Mouse (Mus musculus) hindbrain, embryonic 11.5 days (tissue): ENCODE data around the gene Zfp740. TPM values are rescaled to one million over a fixed set of nuclear protein-coding genes. Genes with fewer than 3 reads are reported as not detected.

ENCODE experiments used
- ATAC-seq: fragments of 200-750 bp; cut with Nextera tagmentation; 2 replicates; pipeline ENCODE4 v1.8.0; 2017; ENCODE audit warnings: mild to moderate bottlenecking, moderate TSS enrichment, moderate library complexity; ENCODE audit not compliant: low FRiP score
- DNase-seq: peaks from one replicate; pipeline ENCODE4 v3.0.0-alpha.2; 2015; ENCODE audit warnings: low spot score
- H3K27ac ChIP-seq: fragments of 300-500 bp; sonication (generic); 2 replicates; pipeline ENCODE4 v1.5.1; 2014; ENCODE audit warnings: mild to moderate bottlenecking, low read depth, low read length
- H3K27me3 ChIP-seq: fragments of 300-500 bp; sonication (generic); 2 replicates; pipeline ENCODE4 v1.6.1; 2014; ENCODE audit warnings: mild to moderate bottlenecking, low read length, moderate library complexity, mixed read lengths; ENCODE audit not compliant: control insufficient read depth, insufficient read depth
- H3K36me3 ChIP-seq: fragments of 300-500 bp; sonication (generic); 2 replicates; pipeline ENCODE4 v1.6.1; 2014; ENCODE audit warnings: mild to moderate bottlenecking, low read length, moderate library complexity, mixed read lengths; ENCODE audit not compliant: control insufficient read depth, insufficient read depth
- H3K4me1 ChIP-seq: fragments of 300-500 bp; sonication (generic); replicated peaks from 2 replicates; pipeline ENCODE4 v1.6.1; 2014; ENCODE audit warnings: low read length, mixed read lengths; ENCODE audit not compliant: control insufficient read depth, insufficient read depth
- H3K4me2 ChIP-seq: fragments of 300-500 bp; sonication (generic); replicated peaks from 2 replicates; pipeline ENCODE4 v1.6.1; 2014; ENCODE audit warnings: mild to moderate bottlenecking, low read depth, low read length
- H3K4me3 ChIP-seq: fragments of 300-500 bp; sonication (generic); 2 replicates; pipeline ENCODE4 v1.5.1; 2014; ENCODE audit warnings: low read depth, low read length
- H3K9ac ChIP-seq: fragments of 300-500 bp; sonication (generic); 2 replicates; pipeline ENCODE4 v1.6.1; 2014; ENCODE audit warnings: low read depth, low read length
- H3K9me3 ChIP-seq: fragments of 300-500 bp; sonication (generic); 2 replicates; pipeline ENCODE4 v1.6.1; 2016; ENCODE audit warnings: low read length; ENCODE audit not compliant: control insufficient read depth
- WGBS: fragments of 180-500 bp; shearing (Covaris S2); extraction: QIAGEN DNeasy Blood & Tissue Kit; methylation state at CpG from one replicate; pipeline ENCODE4 v1.1.7; 2014; 5-methylcytosine and 5-hydroxymethylcytosine counted together
- polyA plus RNA-seq: library from polyadenylated mRNA; unstranded; fragments of >200 nt; fragmentation: Nextera tagmentation; extraction: Ambion mirVana; gene quantifications from 2 replicates; pipeline ENCODE4 v1.2.1, GENCODE M21; 2014

The Zfp740 gene
- polyA plus RNA-seq, 1 experiment from 2014 or later = 49.7 TPM

GRCm38 (mm10) chr15:102240607-102241006 lies 37.6 kb downstream of the Zfp740 start:
- Histone ChIP-seq H3K4me1 (peaks cover 11% of the 10 kb centered on the region), H3K4me2 (no peak overlapping the region), H3K27me3 (peaks cover 34% of the 10 kb centered on the region), H3K9me3 (no peaks in the 10 kb centered on the region), H3K27ac (no peak overlapping the region), H3K36me3 (no peaks in the 10 kb centered on the region), H3K9ac (no peak overlapping the region), H3K4me3 (no peak overlapping the region)
- DNase-seq (no peak), ATAC-seq (no peak)
- 78% methylated on average over 4 of the region's 4 CpGs for WGBS

GRCm38 (mm10) chr15:102242404-102243228 lies 39.6 kb downstream of the Zfp740 start:
- H3K9ac ChIP-seq = no peak overlapping the region
- H3K4me1 ChIP-seq = peaks cover 19% of the 10 kb centered on the region
- H3K4me3 ChIP-seq = no peak overlapping the region
- no peak overlapping the region for H3K27ac ChIP-seq
- no peaks in the 10 kb centered on the region for H3K36me3 ChIP-seq
- WGBS = 31% methylated on average over 12 of the region's 12 CpGs
- H3K4me2 ChIP-seq = no peak overlapping the region
- H3K9me3 ChIP-seq = no peaks in the 10 kb centered on the region
- no peak for DNase-seq
- peaks cover 51% of the 10 kb centered on the region for H3K27me3 ChIP-seq
- no peak for ATAC-seq

- H3K27ac ChIP-seq = no peak overlapping the region
- DNase-seq (peak; percentile 31), ATAC-seq (no peak)
- no peaks in the 10 kb centered on the region for H3K36me3 ChIP-seq
- H3K27me3 ChIP-seq = peaks cover 57% of the 10 kb centered on the region
- WGBS = 9% methylated on average over 21 of the region's 22 CpGs
- H3K9ac ChIP-seq = no peak overlapping the region
- no peaks in the 10 kb centered on the region for H3K9me3 ChIP-seq
- H3K4me1 ChIP-seq = peaks cover 19% of the 10 kb centered on the region
- peak overlapping the region; percentile 18; the same call in 1 of the 2 replicates for H3K4me2 ChIP-seq
- H3K4me3 ChIP-seq = 0 out of 2 replicates have a peak overlapping the region, but pooled peaks have one; percentile 13
These were observed 40.5 kb downstream of the Zfp740 start for GRCm38 (mm10) chr15:102243229-102244190.

- ATAC-seq (no peak), DNase-seq (no peak)
- no peaks in the 10 kb centered on the region for H3K9me3 ChIP-seq
- H3K27me3 ChIP-seq = peaks cover 64% of the 10 kb centered on the region
- peaks cover 19% of the 10 kb centered on the region for H3K4me1 ChIP-seq
- no peak overlapping the region for H3K27ac ChIP-seq
- H3K36me3 ChIP-seq = no peaks in the 10 kb centered on the region
- no peak overlapping the region for H3K9ac ChIP-seq
- H3K4me2 ChIP-seq = peak overlapping the region; percentile 98
- H3K4me3 ChIP-seq = 0 out of 2 replicates have a peak overlapping the region, but pooled peaks have one; percentile 12
- WGBS = 7% methylated on average over 14 of the region's 19 CpGs
These were observed 41.5 kb downstream of the Zfp740 start for GRCm38 (mm10) chr15:102244306-102245191.

GRCm38 (mm10) chr15:102245461-102245881 lies 42.4 kb downstream of the Zfp740 start:
- Histone ChIP-seq H3K27ac (no peak overlapping the region), H3K36me3 (no peaks in the 10 kb centered on the region), H3K9me3 (no peaks in the 10 kb centered on the region), H3K9ac (no peak overlapping the region), H3K4me3 (peak overlapping the region; percentile 59), H3K4me1 (peaks cover 19% of the 10 kb centered on the region), H3K27me3 (peaks cover 73% of the 10 kb centered on the region), H3K4me2 (peak overlapping the region; percentile 98)
- DNase-seq (no peak), ATAC-seq (no peak)
- WGBS = 5% methylated on average over 14 of the region's 14 CpGs

- peak overlapping the region; percentile 59 for H3K4me3 ChIP-seq
- peaks cover 21% of the 10 kb centered on the region for H3K4me1 ChIP-seq
- ATAC-seq = peak; percentile 74
- DNase-seq = peak; percentile 76
- H3K36me3 ChIP-seq = no peaks in the 10 kb centered on the region
- peak overlapping the region; percentile 62; the same call in 1 of the 2 replicates for H3K27ac ChIP-seq
- under 1% methylated on average over 40 of the region's 44 CpGs for WGBS
- H3K9me3 ChIP-seq = no peaks in the 10 kb centered on the region
- H3K9ac ChIP-seq = peak overlapping the region; percentile 56
- H3K4me2 ChIP-seq = peak overlapping the region; percentile 98
- peaks cover 73% of the 10 kb centered on the region for H3K27me3 ChIP-seq
These were observed 43.1 kb downstream of the Zfp740 start for GRCm38 (mm10) chr15:102245891-102246741.

- H3K9ac ChIP-seq = peak overlapping the region; percentile 44; the same call in 1 of the 2 replicates
- H3K36me3 ChIP-seq = no peaks in the 10 kb centered on the region
- H3K4me2 ChIP-seq = peak overlapping the region; percentile 98
- WGBS = under 1% methylated on average over 27 of the region's 35 CpGs
- H3K9me3 ChIP-seq = no peaks in the 10 kb centered on the region
- DNase-seq = peak; percentile 94
- peak overlapping the region; percentile 59 for H3K4me3 ChIP-seq
- peak overlapping the region; percentile 62; the same call in 1 of the 2 replicates for H3K27ac ChIP-seq
- peaks cover 21% of the 10 kb centered on the region for H3K4me1 ChIP-seq
- H3K27me3 ChIP-seq = peaks cover 71% of the 10 kb centered on the region
- ATAC-seq = peak; percentile 62
These were observed 43.8 kb downstream of the Zfp740 start for GRCm38 (mm10) chr15:102246866-102247251.
